Mouse (Mus musculus): ENCODE data around the gene Elmo1. TPM values are rescaled to one million over a fixed set of nuclear protein-coding genes. Genes with fewer than 3 reads are reported as not detected.

Gene Elmo1
- polyA plus RNA-seq, 1 experiment: 0.01 TPM

DNA sequence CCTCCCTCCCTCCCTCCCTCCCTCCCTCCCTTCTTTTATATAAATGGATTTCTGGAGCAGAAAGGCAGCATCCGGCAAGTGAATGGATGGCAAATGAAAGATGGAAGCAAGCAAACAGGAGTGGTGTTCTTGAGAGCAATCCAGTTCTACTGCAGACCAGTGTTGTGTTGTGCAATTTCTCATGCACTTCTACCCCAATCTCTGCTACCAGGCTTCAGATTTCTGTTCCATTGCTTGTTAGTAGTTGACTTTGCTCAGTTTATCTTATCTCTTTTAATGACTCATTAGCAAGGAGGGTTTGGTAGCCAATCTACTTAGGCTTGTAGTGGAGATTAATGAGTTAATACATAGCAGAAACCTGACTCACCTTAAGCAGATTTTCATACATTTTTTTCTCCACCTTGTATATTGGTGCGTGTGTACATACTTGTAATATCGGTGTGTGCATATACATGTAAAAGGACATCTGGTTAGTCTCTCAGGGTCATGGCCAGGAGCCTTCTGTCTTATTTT lies 209.7 kb downstream of the Elmo1 start:
- no peak for TF ChIP-seq GATA1 (IDR thresholded peaks at IDR 0.05; ENCODE audit: low read length)
- no peak for TF ChIP-seq TAL1 (IDR thresholded peaks at IDR 0.05; ENCODE audit: low read length)
- H3K27me3 ChIP-seq (ENCODE audit: control insufficient read depth): no peaks in the 10 kb centered on the region
- H3K4me3 ChIP-seq (replicated peaks): no peak overlapping the region
- no peaks in the 10 kb centered on the region for H3K36me3 ChIP-seq (ENCODE audit: control insufficient read depth)
- no peaks in the 10 kb centered on the region for H3K9me3 ChIP-seq (ENCODE audit: control insufficient read depth, low read length)
- H3K4me1 ChIP-seq (ENCODE audit: control insufficient read depth): no peaks in the 10 kb centered on the region

DNA sequence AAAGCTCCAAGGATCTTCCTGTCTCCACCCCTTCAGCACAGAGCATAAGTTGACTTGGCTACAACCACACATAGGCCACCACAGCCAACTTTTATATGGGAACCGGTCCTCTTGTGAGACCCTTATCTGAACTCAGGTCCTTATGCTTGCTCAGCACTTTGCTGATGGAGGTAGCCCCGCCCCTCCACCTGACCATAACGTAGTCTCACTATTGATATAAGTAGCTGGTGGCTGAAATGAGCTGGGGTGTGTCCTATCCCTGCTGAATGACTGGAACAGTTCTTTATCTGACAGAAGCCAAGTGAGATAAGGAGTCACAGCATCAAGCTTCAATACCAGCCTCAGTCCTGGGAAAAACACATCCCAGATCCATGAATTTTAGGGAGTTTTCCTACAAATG lies 210.2 kb downstream of the Elmo1 start:
- TF ChIP-seq GATA1 (IDR thresholded peaks at IDR 0.05; ENCODE audit: low read length) (no peak), TAL1 (IDR thresholded peaks at IDR 0.05; ENCODE audit: low read length) (no peak)

DNA sequence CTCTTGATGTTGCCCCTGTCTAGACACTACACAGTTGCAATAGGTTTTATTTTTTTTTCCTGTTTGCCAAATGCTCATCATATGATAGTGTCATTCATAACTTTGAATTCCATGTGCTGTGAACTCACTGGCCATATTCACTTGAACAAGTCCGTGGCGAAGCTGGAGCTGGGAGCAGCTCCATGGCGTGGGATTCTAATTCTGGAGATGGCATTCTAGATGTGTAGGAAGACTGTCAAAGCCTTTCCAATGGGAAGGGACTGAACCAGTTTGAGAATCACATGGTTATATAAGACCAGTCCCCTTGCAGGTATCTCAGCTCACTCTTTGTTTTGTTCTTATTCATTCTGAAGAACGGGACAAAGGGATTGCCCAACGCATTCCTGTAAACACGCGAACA lies 211.4 kb downstream of the Elmo1 start:
- Histone ChIP-seq H3K4me3 (replicated peaks) (no peak overlapping the region), H3K4me1 (ENCODE audit: control insufficient read depth) (no peaks in the 10 kb centered on the region), H3K36me3 (ENCODE audit: control insufficient read depth) (no peaks in the 10 kb centered on the region), H3K27me3 (ENCODE audit: control insufficient read depth) (no peaks in the 10 kb centered on the region), H3K9me3 (ENCODE audit: control insufficient read depth, low read length) (no peaks in the 10 kb centered on the region)
- TF ChIP-seq GATA1 (IDR thresholded peaks at IDR 0.05; ENCODE audit: low read length): no peak
- no peak for TF ChIP-seq TAL1 (IDR thresholded peaks at IDR 0.05; ENCODE audit: low read length)

More for the DNA sequence above, 210.2 kb downstream of the Elmo1 start:
- Histone ChIP-seq H3K9me3 (ENCODE audit: control insufficient read depth, low read length) (no peaks in the 10 kb centered on the region), H3K36me3 (ENCODE audit: control insufficient read depth) (no peaks in the 10 kb centered on the region), H3K4me1 (ENCODE audit: control insufficient read depth) (no peaks in the 10 kb centered on the region), H3K27me3 (ENCODE audit: control insufficient read depth) (no peaks in the 10 kb centered on the region), H3K4me3 (replicated peaks) (no peak overlapping the region)

DNA sequence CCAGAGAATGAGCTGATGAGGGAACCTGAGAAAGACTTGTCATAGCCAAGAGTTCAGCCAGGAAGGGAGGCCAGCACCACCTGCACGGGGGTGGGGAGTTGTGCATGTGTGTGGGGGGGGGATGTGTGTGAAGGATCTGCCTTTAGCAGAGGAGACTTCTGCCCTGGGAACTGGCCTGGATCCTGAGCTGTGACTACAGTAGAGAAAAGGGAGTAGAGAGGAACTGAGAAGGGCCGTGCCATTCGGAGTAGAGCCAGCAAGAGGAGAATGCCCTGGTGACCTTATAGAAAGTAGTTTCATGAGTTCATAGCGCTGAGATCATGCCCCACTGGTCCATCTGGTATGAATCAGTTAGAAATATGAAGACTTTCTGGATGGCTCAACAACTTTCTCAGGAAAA lies 215.2 kb downstream of the Elmo1 start:
- Histone ChIP-seq H3K27me3 (ENCODE audit: control insufficient read depth) (no peaks in the 10 kb centered on the region), H3K4me3 (replicated peaks) (no peak overlapping the region), H3K9me3 (ENCODE audit: control insufficient read depth, low read length) (no peaks in the 10 kb centered on the region), H3K36me3 (ENCODE audit: control insufficient read depth) (no peaks in the 10 kb centered on the region), H3K4me1 (ENCODE audit: control insufficient read depth) (no peaks in the 10 kb centered on the region)
- no peak for TF ChIP-seq TAL1 (IDR thresholded peaks at IDR 0.05; ENCODE audit: low read length)
- TF ChIP-seq GATA1 (IDR thresholded peaks at IDR 0.05; ENCODE audit: low read length): no peak

DNA sequence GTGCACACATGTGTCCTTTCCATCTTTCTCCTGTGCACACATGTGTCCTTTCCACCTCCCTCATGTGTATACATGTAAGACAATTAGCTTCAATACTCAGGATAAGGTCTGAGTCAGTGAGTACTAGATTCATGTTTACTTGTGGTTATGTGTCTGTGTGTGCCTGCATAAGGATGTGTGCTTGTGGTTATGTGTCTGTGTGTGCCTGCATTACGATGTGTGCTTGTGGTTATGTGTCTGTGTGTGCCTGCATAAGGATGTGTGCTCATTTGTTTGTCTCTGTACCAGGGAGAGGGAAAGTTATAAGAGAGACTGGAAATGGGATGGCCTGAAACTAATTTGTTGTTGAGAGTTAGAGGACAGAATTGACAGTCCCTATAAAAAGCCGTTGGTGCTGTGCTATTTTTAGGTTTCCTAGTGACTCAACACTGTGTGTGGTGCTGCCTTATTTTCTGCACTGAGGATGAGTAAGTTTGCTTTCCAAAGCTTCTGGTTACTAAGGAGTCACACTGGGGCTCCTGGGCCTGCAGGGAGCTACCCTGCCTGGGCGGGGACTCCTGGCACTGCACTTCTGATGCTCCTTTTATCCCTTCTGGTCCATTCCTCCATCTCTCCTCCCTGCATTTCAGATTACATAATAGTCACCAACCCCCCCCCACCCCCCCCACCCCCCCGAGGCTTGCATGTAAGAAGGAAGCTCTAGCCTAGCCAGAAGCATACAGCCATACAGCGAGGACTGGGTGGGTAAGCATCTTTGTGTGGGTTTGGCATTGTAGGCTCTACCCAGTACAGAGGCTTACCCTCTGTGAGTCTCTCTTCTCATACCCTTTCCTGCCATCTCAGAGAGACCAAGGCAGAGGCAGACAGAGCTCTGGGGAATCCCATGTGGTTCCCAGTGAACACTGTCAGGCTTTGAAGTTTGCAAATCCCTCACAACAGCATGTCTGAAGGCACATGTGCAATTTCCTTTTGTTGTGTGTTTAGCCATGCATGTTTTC lies 216.1 kb downstream of the Elmo1 start:
- no peaks in the 10 kb centered on the region for H3K36me3 ChIP-seq (ENCODE audit: control insufficient read depth)
- no peaks in the 10 kb centered on the region for H3K4me1 ChIP-seq (ENCODE audit: control insufficient read depth)
- TF ChIP-seq GATA1 (IDR thresholded peaks at IDR 0.05; ENCODE audit: low read length) (no peak), TAL1 (IDR thresholded peaks at IDR 0.05; ENCODE audit: low read length) (no peak)
- no peak overlapping the region for H3K4me3 ChIP-seq (replicated peaks)
- H3K27me3 ChIP-seq (ENCODE audit: control insufficient read depth): no peaks in the 10 kb centered on the region
- no peaks in the 10 kb centered on the region for H3K9me3 ChIP-seq (ENCODE audit: control insufficient read depth, low read length)

DNA sequence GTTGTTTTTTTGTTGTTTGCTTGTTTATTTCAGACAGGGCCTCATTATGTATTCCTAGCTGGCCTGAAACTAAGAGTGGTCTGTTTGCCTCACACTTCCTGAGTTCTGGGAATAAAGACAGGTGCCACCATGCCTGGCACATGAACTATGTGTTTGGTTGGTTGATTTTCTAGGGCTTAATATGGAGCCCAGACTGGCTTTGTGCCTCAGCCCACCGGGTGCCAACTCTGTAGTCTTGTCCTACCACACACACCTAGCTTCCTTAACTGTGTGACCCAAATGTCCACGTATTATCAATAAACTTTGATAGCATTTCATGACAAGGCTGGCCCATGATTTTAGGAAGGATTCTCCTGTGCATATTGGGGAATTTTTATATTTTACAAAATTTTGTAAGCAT lies 217.0 kb downstream of the Elmo1 start:
- Histone ChIP-seq H3K4me3 (replicated peaks) (no peak overlapping the region), H3K27me3 (ENCODE audit: control insufficient read depth) (no peaks in the 10 kb centered on the region), H3K9me3 (ENCODE audit: control insufficient read depth, low read length) (no peaks in the 10 kb centered on the region), H3K36me3 (ENCODE audit: control insufficient read depth) (no peaks in the 10 kb centered on the region), H3K4me1 (ENCODE audit: control insufficient read depth) (no peaks in the 10 kb centered on the region)
- TF ChIP-seq GATA1 (IDR thresholded peaks at IDR 0.05; ENCODE audit: low read length) (no peak), TAL1 (IDR thresholded peaks at IDR 0.05; ENCODE audit: low read length) (no peak)

DNA sequence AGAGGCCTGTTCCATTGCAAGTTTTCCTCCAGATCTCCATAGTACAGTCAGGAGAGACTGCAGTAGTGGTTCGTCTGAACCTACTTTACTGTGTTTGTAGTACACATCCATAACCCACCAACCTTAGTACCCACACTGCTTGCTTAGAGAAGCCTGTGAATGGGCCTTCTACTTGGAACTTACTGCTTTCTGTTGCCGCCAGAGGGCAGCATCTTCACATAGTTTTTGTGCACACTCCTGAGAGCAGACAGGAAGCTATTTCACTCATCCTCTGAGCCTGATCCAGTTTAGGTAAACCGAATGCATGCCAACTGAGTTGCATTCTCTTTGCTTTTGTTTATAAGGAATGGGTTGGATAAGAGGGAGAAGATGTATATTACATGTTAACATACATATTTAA lies 221.2 kb downstream of the Elmo1 start:
- Histone ChIP-seq H3K27me3 (ENCODE audit: control insufficient read depth) (no peaks in the 10 kb centered on the region), H3K4me3 (replicated peaks) (no peak overlapping the region), H3K36me3 (ENCODE audit: control insufficient read depth) (no peaks in the 10 kb centered on the region), H3K4me1 (ENCODE audit: control insufficient read depth) (no peaks in the 10 kb centered on the region), H3K9me3 (ENCODE audit: control insufficient read depth, low read length) (no peaks in the 10 kb centered on the region)
- TF ChIP-seq TAL1 (IDR thresholded peaks at IDR 0.05; ENCODE audit: low read length) (no peak), GATA1 (IDR thresholded peaks at IDR 0.05; ENCODE audit: low read length) (no peak)

DNA sequence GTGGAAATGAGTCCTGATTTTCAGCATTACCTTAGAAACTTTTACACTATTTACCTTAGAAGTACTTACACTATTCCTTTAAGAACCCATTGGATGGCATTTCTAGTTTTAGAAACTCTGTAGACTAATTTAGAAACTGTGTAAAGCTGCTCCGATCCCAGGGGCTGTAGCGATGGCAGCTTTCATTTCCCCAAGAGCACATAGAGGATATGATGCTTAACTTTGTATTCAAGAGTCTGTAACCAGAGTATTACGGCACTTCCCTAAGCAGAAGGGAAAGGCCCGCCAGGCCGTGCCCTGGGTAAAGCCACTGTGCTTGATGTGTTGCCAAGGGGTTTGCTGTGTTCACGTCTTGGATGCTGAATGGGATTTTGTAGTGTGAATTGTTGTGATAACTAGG lies 222.9 kb downstream of the Elmo1 start:
- H3K27me3 ChIP-seq (ENCODE audit: control insufficient read depth): no peaks in the 10 kb centered on the region
- H3K4me1 ChIP-seq (ENCODE audit: control insufficient read depth): no peaks in the 10 kb centered on the region
- no peak overlapping the region for H3K4me3 ChIP-seq (replicated peaks)
- no peaks in the 10 kb centered on the region for H3K36me3 ChIP-seq (ENCODE audit: control insufficient read depth)
- no peaks in the 10 kb centered on the region for H3K9me3 ChIP-seq (ENCODE audit: control insufficient read depth, low read length)
- no peak for TF ChIP-seq TAL1 (IDR thresholded peaks at IDR 0.05; ENCODE audit: low read length)
- no peak for TF ChIP-seq GATA1 (IDR thresholded peaks at IDR 0.05; ENCODE audit: low read length)

DNA sequence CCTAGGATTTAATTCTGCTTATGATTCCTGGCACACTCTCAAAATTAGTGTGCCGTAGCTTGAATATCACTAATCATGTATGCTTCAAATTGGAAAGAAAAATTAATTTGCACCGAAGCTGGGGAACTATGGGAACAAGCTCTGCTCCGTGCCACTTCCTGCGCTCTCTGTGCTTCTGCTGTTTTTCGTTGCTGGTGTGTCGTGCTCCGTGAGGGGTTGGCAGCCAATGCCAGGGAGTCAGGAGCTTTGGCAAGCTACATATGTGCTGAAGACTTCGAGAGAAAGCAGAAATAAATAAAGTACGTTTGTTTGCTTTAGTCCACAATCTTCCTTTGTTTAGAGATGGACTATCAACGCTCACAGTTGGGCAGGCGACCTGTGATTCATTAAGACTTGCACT lies 225.7 kb downstream of the Elmo1 start:
- Histone ChIP-seq H3K4me3 (replicated peaks) (no peak overlapping the region), H3K4me1 (ENCODE audit: control insufficient read depth) (no peaks in the 10 kb centered on the region), H3K36me3 (ENCODE audit: control insufficient read depth) (no peaks in the 10 kb centered on the region), H3K9me3 (ENCODE audit: control insufficient read depth, low read length) (no peaks in the 10 kb centered on the region), H3K27me3 (ENCODE audit: control insufficient read depth) (no peaks in the 10 kb centered on the region)
- TF ChIP-seq GATA1 (IDR thresholded peaks at IDR 0.05; ENCODE audit: low read length) (no peak), TAL1 (IDR thresholded peaks at IDR 0.05; ENCODE audit: low read length) (no peak)
